Mouse (Mus musculus): ENCODE results near the gene Dpy19l3.

GRCm38 (mm10) chr7:35636229-35636628 is 118.0 kb downstream of the Dpy19l3 start:
- TF ChIP-seq CTCF (IDR thresholded peaks at IDR 0.05; ENCODE audit: insufficient read depth, low read depth, low read length) (no peak), POLR2A (IDR thresholded peaks at IDR 0.05; ENCODE audit: insufficient read depth, low read depth, low read length) (no peak)

Measured in olfactory bulb, adult 2 months (tissue).